Comparison of ENCODE assay signal across 8 mouse cellular contexts in genomic region chr19:5912103-5913006, GRCm38 (mm10). TPM values are rescaled to one million over a fixed set of nuclear protein-coding genes. Genes with fewer than 3 reads are reported as not detected.
A peak's percentile ranks its signal among the peaks of the same experiment; 100 is the strongest.
DNase-seq lines count a peak whose midpoint lies in the region; ATAC-seq lines count a peak whose summit lies in the region.

No protein-coding gene starts in this region.

- H3K4me2 ChIP-seq in kidney, embryonic 15.5 days, result peak overlapping the region; percentile 71

- H3K27ac ChIP-seq in heart, embryonic 10.5 days, result peak overlapping the region; percentile 96
- H3K27ac ChIP-seq in kidney, embryonic 15.5 days, result peak overlapping the region; percentile 94

- DNase-seq in B cell, adult 2 months, result peak; percentile 97
- peak; percentile 99 for DNase-seq in brain, adult 2 months (ENCODE audit: low read depth, low spot score)
- peak; percentile 100 for DNase-seq in heart, embryonic 10.5 days (ENCODE audit: low spot score)
- DNase-seq in liver, result peak; percentile 100
- peak; percentile 99 for DNase-seq in spleen, postnatal 4 days (ENCODE audit: low spot score in 2 of 2)

- peak; percentile 92 for ATAC-seq in erythroblast, adult 5-6 weeks (replicated peaks; ENCODE audit: low FRiP score, poor library complexity, severe bottlenecking)
- peak; percentile 95 for ATAC-seq in kidney, embryonic 15.5 days (replicated peaks; ENCODE audit: low FRiP score)
- peak; percentile 93 for ATAC-seq in monocyte, adult 5-6 weeks (replicated peaks; ENCODE audit: insufficient number of reproducible peaks, low FRiP score, low TSS enrichment, poor library complexity, severe bottlenecking)

- peaks cover 27% of the 10 kb centered on the region for H3K36me3 ChIP-seq in heart, embryonic 10.5 days
- peaks cover 32% of the 10 kb centered on the region for H3K36me3 ChIP-seq in kidney, embryonic 15.5 days

- H3K4me3 ChIP-seq in heart, embryonic 10.5 days, result peak overlapping the region; percentile 99
- peak overlapping the region; percentile 98 for H3K4me3 ChIP-seq in kidney, embryonic 15.5 days (replicated peaks)

- under 1% methylated on average over 59 of the region's 59 CpGs for WGBS in heart, embryonic 10.5 days
- under 1% methylated on average over 59 of the region's 59 CpGs for WGBS in kidney, embryonic 15.5 days

- peak overlapping the region; percentile 97 for H3K9ac ChIP-seq in kidney, embryonic 15.5 days

- H3K27me3 ChIP-seq in heart, embryonic 10.5 days (ENCODE audit: insufficient read depth, poor library complexity, severe bottlenecking), result no peaks in the 10 kb centered on the region
- no peaks in the 10 kb centered on the region for H3K27me3 ChIP-seq in kidney, embryonic 15.5 days

- H3K9me3 ChIP-seq in heart, embryonic 10.5 days, result no peaks in the 10 kb centered on the region
- H3K9me3 ChIP-seq in kidney, embryonic 15.5 days (replicated peaks), result no peaks in the 10 kb centered on the region

- H3K4me1 ChIP-seq in heart, embryonic 10.5 days, result peaks cover 29% of the 10 kb centered on the region
- H3K4me1 ChIP-seq in kidney, embryonic 15.5 days, result peaks cover 32% of the 10 kb centered on the region

RNA-seq across cellular contexts. Expression of gene Dpf2, which starts 0.5 kb away (rescaled TPM):
- 19.4 and 34.3 TPM in 2 replicates for total RNA-seq in erythroblast, adult 5-6 weeks (2015; ENCODE audit: low replicate concordance)
- 58.8 and 71.4 TPM in 2 replicates for total RNA-seq in erythroblast, adult 5-6 weeks (2017; ENCODE audit: low replicate concordance)
- polyA plus RNA-seq in heart, embryonic 10.5 days (2016; fragmentation: Nextera tagmentation; extraction: Ambion mirVana), result 134 and 150 TPM in 2 replicates
- polyA plus RNA-seq in kidney, embryonic 15.5 days (2015; fragmentation: Nextera tagmentation; extraction: Ambion mirVana), result 166 and 178 TPM in 2 replicates
- total RNA-seq in monocyte, adult 5-6 weeks (2017), result 50.3 to 76.6 TPM (median 76.0 TPM) in 3 replicates

RNA-seq across cellular contexts. Expression of gene Cdc42ep2, which starts 12.3 kb away (rescaled TPM):
- 0.38 and 0.42 TPM in 2 replicates for total RNA-seq in erythroblast, adult 5-6 weeks (2015; ENCODE audit: low replicate concordance)
- total RNA-seq in erythroblast, adult 5-6 weeks (2017; ENCODE audit: low replicate concordance), result 0.42 TPM in 1 of 2 replicates, not detected in the other
- polyA plus RNA-seq in heart, embryonic 10.5 days (2016; fragmentation: Nextera tagmentation; extraction: Ambion mirVana), result 5.9 and 7.4 TPM in 2 replicates
- 13.4 and 15.5 TPM in 2 replicates for polyA plus RNA-seq in kidney, embryonic 15.5 days (2015; fragmentation: Nextera tagmentation; extraction: Ambion mirVana)
- 14.7 to 32.1 TPM (median 27.0 TPM) in 3 replicates for total RNA-seq in monocyte, adult 5-6 weeks (2017)

RNA-seq across cellular contexts. Expression of gene Tigd3, which starts 18.4 kb away (rescaled TPM):
- 0.38 and 1.0 TPM in 2 replicates for total RNA-seq in erythroblast, adult 5-6 weeks (2015; ENCODE audit: low replicate concordance)
- total RNA-seq in erythroblast, adult 5-6 weeks (2017; ENCODE audit: low replicate concordance), result 3.1 and 6.1 TPM in 2 replicates
- polyA plus RNA-seq in heart, embryonic 10.5 days (2016; fragmentation: Nextera tagmentation; extraction: Ambion mirVana), result 2.4 and 2.9 TPM in 2 replicates
- 4.2 and 4.7 TPM in 2 replicates for polyA plus RNA-seq in kidney, embryonic 15.5 days (2015; fragmentation: Nextera tagmentation; extraction: Ambion mirVana)
- 0.64 to 0.97 TPM (median 0.95 TPM) in 3 replicates for total RNA-seq in monocyte, adult 5-6 weeks (2017)

RNA-seq across cellular contexts. Expression of gene Slc25a45, which starts 34.7 kb away (rescaled TPM):
- total RNA-seq in erythroblast, adult 5-6 weeks (2015; ENCODE audit: low replicate concordance), result 14.0 and 14.6 TPM in 2 replicates
- 10.0 and 11.3 TPM in 2 replicates for total RNA-seq in erythroblast, adult 5-6 weeks (2017; ENCODE audit: low replicate concordance)
- polyA plus RNA-seq in heart, embryonic 10.5 days (2016; fragmentation: Nextera tagmentation; extraction: Ambion mirVana), result 2.1 and 2.5 TPM in 2 replicates
- polyA plus RNA-seq in kidney, embryonic 15.5 days (2015; fragmentation: Nextera tagmentation; extraction: Ambion mirVana), result 8.1 and 8.5 TPM in 2 replicates
- total RNA-seq in monocyte, adult 5-6 weeks (2017), result 64.4 to 73.5 TPM (median 69.7 TPM) in 3 replicates

RNA-seq across cellular contexts. Expression of gene Frmd8, which starts 37.3 kb away (rescaled TPM):
- total RNA-seq in erythroblast, adult 5-6 weeks (2015; ENCODE audit: low replicate concordance), result 5.4 and 6.0 TPM in 2 replicates
- 4.2 and 6.8 TPM in 2 replicates for total RNA-seq in erythroblast, adult 5-6 weeks (2017; ENCODE audit: low replicate concordance)
- 40.6 and 46.3 TPM in 2 replicates for polyA plus RNA-seq in heart, embryonic 10.5 days (2016; fragmentation: Nextera tagmentation; extraction: Ambion mirVana)
- 40.2 and 43.1 TPM in 2 replicates for polyA plus RNA-seq in kidney, embryonic 15.5 days (2015; fragmentation: Nextera tagmentation; extraction: Ambion mirVana)
- 32.8 to 50.6 TPM (median 34.5 TPM) in 3 replicates for total RNA-seq in monocyte, adult 5-6 weeks (2017)

Comparison
In these comparisons a context has a peak if more than half of its experiments do, and no peak if none do; other contexts are left out.
1. Peak in every context shown above with its lines: DNase-seq, ATAC-seq, H3K4me3 ChIP-seq and H3K27ac ChIP-seq.
2. RNA of gene Cdc42ep2, which starts 12.3 kb away (total RNA-seq): 14.7 to 32.1 TPM in monocyte, adult 5-6 weeks; 0.38 to 0.42 TPM in erythroblast, adult 5-6 weeks; every median in the first group is over 10 times any median in the second.